Mouse (Mus musculus) CH12.LX (cell line): ENCODE data around the gene Becn1. TPM values are rescaled to one million over a fixed set of nuclear protein-coding genes. Genes with fewer than 3 reads are reported as not detected.

ENCODE experiments used
- DNase-seq: peaks from one replicate; pipeline ENCODE4 v3.0.0-alpha.2; 2013; ENCODE audit errors: extremely low read depth
- H3K27ac ChIP-seq: 2 replicates; pipeline ENCODE4 v1.5.1; 2012; ENCODE audit warnings: low read depth, mild to moderate bottlenecking, control low read depth, moderate library complexity; ENCODE audit not compliant: insufficient read depth
- H3K27me3 ChIP-seq: replicated peaks from 2 replicates; pipeline ENCODE3; 2012; ENCODE audit warnings: inconsistent platforms
- H3K36me3 ChIP-seq, 2 experiments: replicated peaks in 1 of 2; 2 replicates each; pipeline versions ENCODE3 to v1.6.1; 2012; ENCODE audit warnings: inconsistent platforms in 1 of 2, low read length in 1 of 2, mild to moderate bottlenecking in 1 of 2, mixed read lengths in 1 of 2, moderate library complexity in 1 of 2; ENCODE audit not compliant: control insufficient read depth in 1 of 2, insufficient read depth in 1 of 2
- H3K4me1 ChIP-seq, 2 experiments: 2 replicates each; pipeline ENCODE4 v1.6.1; 2012; ENCODE audit warnings: inconsistent platforms in 1 of 2, moderate library complexity in 1 of 2; ENCODE audit not compliant: insufficient read depth in 2 of 2, control insufficient read depth in 1 of 2
- H3K4me2 ChIP-seq: 2 replicates; pipeline ENCODE4 v1.6.1; 2012; ENCODE audit warnings: low read depth, mild to moderate bottlenecking, control low read depth; ENCODE audit not compliant: poor library complexity, insufficient read depth, severe bottlenecking
- H3K4me3 ChIP-seq, 3 experiments: fragments of 150-350 bp in 1 of 3; sonication (generic) in 1 of 3; replicated peaks in 1 of 3; 2 replicates each; pipeline versions ENCODE3 to v1.5.1; 2011 to 2012; ENCODE audit warnings: low read depth in 2 of 3, low read length in 2 of 3, mild to moderate bottlenecking in 2 of 3, moderate library complexity in 2 of 3, control low read depth in 1 of 3, improper control_type of control experiment in 1 of 3, inconsistent platforms in 1 of 3, mixed read lengths in 1 of 3; ENCODE audit not compliant: poor library complexity in 1 of 3
- H3K79me2 ChIP-seq: replicated peaks from 2 replicates; pipeline ENCODE4 v1.6.1; 2012; ENCODE audit warnings: mild to moderate bottlenecking, moderate library complexity; ENCODE audit not compliant: control insufficient read depth, poor library complexity, insufficient read depth, severe bottlenecking; ENCODE audit errors: extremely low read depth
- H3K9ac ChIP-seq: 2 replicates; pipeline ENCODE4 v1.6.1; 2012; ENCODE audit warnings: low read depth, mild to moderate bottlenecking, control low read depth, moderate library complexity; ENCODE audit not compliant: insufficient read depth
- H3K9me3 ChIP-seq: replicated peaks from 2 replicates; pipeline ENCODE3; 2012; ENCODE audit warnings: low read length, inconsistent platforms, mixed read lengths
- BHLHE40 ChIP-seq: IDR thresholded peaks from 2 replicates; pipeline ENCODE4 v1.6.1; 2011; ENCODE audit warnings: mild to moderate bottlenecking, low read depth, low read length, improper control_type of control experiment
- CHD1 ChIP-seq: IDR thresholded peaks from 2 replicates; pipeline ENCODE4 v1.6.1; 2012; ENCODE audit warnings: low read depth, low read length, improper control_type of control experiment, inconsistent platforms
- CHD2 ChIP-seq: IDR thresholded peaks from 2 replicates; pipeline ENCODE4 v1.6.1; 2011; ENCODE audit warnings: low read length, improper control_type of control experiment
- CTCF ChIP-seq, 2 experiments: IDR thresholded peaks in 1 of 2; conservative IDR thresholded peaks in 1 of 2; 2 replicates each; pipeline ENCODE4 v1.5.1; 2011 to 2012; ENCODE audit warnings: low read depth in 2 of 2, low read length in 2 of 2, improper control_type of control experiment in 1 of 2, inconsistent platforms in 1 of 2, mild to moderate bottlenecking in 1 of 2, moderate library complexity in 1 of 2
- E2F4 ChIP-seq: IDR thresholded peaks from 2 replicates; pipeline ENCODE4 v1.6.1; 2011; ENCODE audit warnings: low read depth, low read length, improper control_type of control experiment; ENCODE audit not compliant: insufficient replicate concordance
- ELF1 ChIP-seq: IDR thresholded peaks from 2 replicates; pipeline ENCODE4 v1.6.1; 2014; ENCODE audit warnings: low read depth, mild to moderate bottlenecking, inconsistent platforms, low read length, improper control_type of control experiment
- ETS1 ChIP-seq: conservative IDR thresholded peaks from 2 replicates; pipeline ENCODE4 v1.6.1; 2012; ENCODE audit warnings: low read depth, mild to moderate bottlenecking, inconsistent platforms, low read length, improper control_type of control experiment, moderate library complexity
- GABPA ChIP-seq: IDR thresholded peaks from 2 replicates; pipeline ENCODE4 v1.6.1; 2012; ENCODE audit warnings: low read depth, low read length, improper control_type of control experiment, inconsistent platforms; ENCODE audit not compliant: insufficient replicate concordance
- HCFC1 ChIP-seq: IDR thresholded peaks from 2 replicates; pipeline ENCODE4 v1.6.1; 2012; ENCODE audit warnings: low read depth, mild to moderate bottlenecking, inconsistent platforms, low read length, improper control_type of control experiment
- IRF4 ChIP-seq: IDR thresholded peaks from 2 replicates; pipeline ENCODE4 v1.6.1; 2014; ENCODE audit warnings: low read depth, mild to moderate bottlenecking, inconsistent platforms, low read length, improper control_type of control experiment
- JUN ChIP-seq: IDR thresholded peaks from 2 replicates; pipeline ENCODE4 v1.6.1; 2011; ENCODE audit warnings: low read depth, mild to moderate bottlenecking, low read length, improper control_type of control experiment, moderate library complexity; ENCODE audit not compliant: insufficient read depth
- JUND ChIP-seq: conservative IDR thresholded peaks from 2 replicates; pipeline ENCODE4 v1.6.1; 2011; ENCODE audit warnings: low read depth, low read length, improper control_type of control experiment
- KAT2A ChIP-seq: IDR thresholded peaks from 2 replicates; pipeline ENCODE4 v1.6.1; 2012; ENCODE audit warnings: low read length, improper control_type of control experiment, inconsistent platforms; ENCODE audit not compliant: insufficient replicate concordance
- MAFK ChIP-seq: IDR thresholded peaks from 2 replicates; pipeline ENCODE4 v1.6.1; 2011; ENCODE audit warnings: low read length, improper control_type of control experiment; ENCODE audit not compliant: insufficient replicate concordance
- MAX ChIP-seq: IDR thresholded peaks from 2 replicates; pipeline ENCODE4 v1.6.1; 2011; ENCODE audit warnings: low read length, improper control_type of control experiment
- MAZ ChIP-seq: IDR thresholded peaks from 2 replicates; pipeline ENCODE4 v1.6.1; 2012; ENCODE audit warnings: low read depth, mild to moderate bottlenecking, inconsistent platforms, low read length, improper control_type of control experiment, moderate library complexity
- MEF2A ChIP-seq: IDR thresholded peaks from 2 replicates; pipeline ENCODE4 v1.6.1; 2014; ENCODE audit warnings: low read depth, mild to moderate bottlenecking, inconsistent platforms, low read length, improper control_type of control experiment, borderline replicate concordance
- MXI1 ChIP-seq: IDR thresholded peaks from 2 replicates; pipeline ENCODE4 v1.6.1; 2011; ENCODE audit warnings: mild to moderate bottlenecking, low read depth, low read length, improper control_type of control experiment
- MYC ChIP-seq: IDR thresholded peaks from 2 replicates; pipeline ENCODE4 v1.6.1; 2011; ENCODE audit warnings: low read depth, mild to moderate bottlenecking, improper control_type of control experiment, low read length
- NELFE ChIP-seq: IDR thresholded peaks from 2 replicates; pipeline ENCODE4 v1.6.1; 2011; ENCODE audit warnings: low read depth, low read length, improper control_type of control experiment
- NRF1 ChIP-seq: IDR thresholded peaks from 2 replicates; pipeline ENCODE4 v1.6.1; 2014; ENCODE audit warnings: low read depth, mild to moderate bottlenecking, inconsistent platforms, low read length, improper control_type of control experiment, moderate library complexity
- PAX5 ChIP-seq: IDR thresholded peaks from 2 replicates; pipeline ENCODE4 v1.6.1; 2012; ENCODE audit warnings: low read length, inconsistent platforms, mixed read lengths
- POLR2A ChIP-seq: IDR thresholded peaks from 2 replicates; pipeline ENCODE4 v1.6.1; 2011; ENCODE audit warnings: low read depth, mild to moderate bottlenecking, improper control_type of control experiment, low read length
- POLR2AphosphoS2 ChIP-seq: IDR thresholded peaks from 2 replicates; pipeline ENCODE4 v1.6.1; 2011; ENCODE audit warnings: low read depth, low read length, improper control_type of control experiment
- RAD21 ChIP-seq: IDR thresholded peaks from 2 replicates; pipeline ENCODE4 v1.6.1; 2011; ENCODE audit warnings: low read depth, mild to moderate bottlenecking, low read length, improper control_type of control experiment, moderate library complexity
- RCOR1 ChIP-seq: conservative IDR thresholded peaks from 2 replicates; pipeline ENCODE4 v1.6.1; 2012; ENCODE audit warnings: low read depth, mild to moderate bottlenecking, inconsistent platforms, low read length, improper control_type of control experiment
- SIN3A ChIP-seq: IDR thresholded peaks from 2 replicates; pipeline ENCODE4 v1.6.1; 2012; ENCODE audit warnings: low read length, improper control_type of control experiment, inconsistent platforms
- SMC3 ChIP-seq: IDR thresholded peaks from 2 replicates; pipeline ENCODE4 v1.6.1; 2011; ENCODE audit warnings: low read depth, low read length, improper control_type of control experiment
- TBP ChIP-seq: conservative IDR thresholded peaks from 2 replicates; pipeline ENCODE4 v1.6.1; 2011; ENCODE audit warnings: low read depth, low read length, improper control_type of control experiment
- TCF12 ChIP-seq: IDR thresholded peaks from 2 replicates; pipeline ENCODE4 v1.6.1; 2014; ENCODE audit warnings: low read depth, mild to moderate bottlenecking, inconsistent platforms, low read length, improper control_type of control experiment
- UBTF ChIP-seq: IDR thresholded peaks from 2 replicates; pipeline ENCODE4 v1.6.1; 2012; ENCODE audit warnings: low read depth, mild to moderate bottlenecking, inconsistent platforms, low read length, improper control_type of control experiment, moderate library complexity
- USF1 ChIP-seq: IDR thresholded peaks from 2 replicates; pipeline ENCODE4 v1.6.1; 2014; ENCODE audit warnings: low read depth, mild to moderate bottlenecking, inconsistent platforms, low read length, improper control_type of control experiment
- USF2 ChIP-seq: conservative IDR thresholded peaks from 2 replicates; pipeline ENCODE4 v1.6.1; 2011; ENCODE audit warnings: low read depth, low read length, improper control_type of control experiment
- ZC3H11A ChIP-seq: IDR thresholded peaks from 2 replicates; pipeline ENCODE4 v1.6.1; 2012; ENCODE audit warnings: low read depth, mild to moderate bottlenecking, inconsistent platforms, low read length, improper control_type of control experiment
- ZKSCAN1 ChIP-seq: IDR thresholded peaks from 2 replicates; pipeline ENCODE4 v1.6.1; 2012; ENCODE audit warnings: low read depth, inconsistent platforms, low read length, improper control_type of control experiment, borderline replicate concordance
- ZMIZ1 ChIP-seq: IDR thresholded peaks from 2 replicates; pipeline ENCODE4 v1.6.1; 2012; ENCODE audit warnings: low read depth, mild to moderate bottlenecking, inconsistent platforms, low read length, improper control_type of control experiment
- ZNF384 ChIP-seq: IDR thresholded peaks from 2 replicates; pipeline ENCODE4 v1.6.1; 2012; ENCODE audit warnings: low read depth, low read length, improper control_type of control experiment, inconsistent platforms
- dilution Hi-C: fragments of 300-500 bp; cut with MboI; formaldehyde crosslinking; loops from 2 replicates; pipeline ENCODE4 v1.14.3; 2020; ENCODE audit warnings: low sequenced_read_pairs; ENCODE audit not compliant: extremely low pct_unique_long_range_greater_than_20kb, extremely low pct_ligation_motif_present
- in situ Hi-C: fragments of 300-500 bp; cut with MboI; formaldehyde crosslinking; loops from 3 replicates; pipeline ENCODE4 v1.14.3; 2019; ENCODE audit warnings: low sequenced_read_pairs, low pct_ligation_motif_present, low pct_unique_long_range_greater_than_20kb, mixed read lengths
- polyA plus RNA-seq: library from polyadenylated mRNA; unstranded; fragments of >175 nt; gene quantifications from 2 replicates; pipeline ENCODE4 v1.2.1, GENCODE M21; 2012; ENCODE audit warnings: low read depth; ENCODE audit not compliant: insufficient read length
- total RNA-seq, 2 experiments: library from RNA; depleted of rRNA; stranded (reverse); fragments of 300-350 nt in 1 of 2; fragments of >200 nt in 1 of 2; gene quantifications; 2 replicates each; pipeline ENCODE4 v1.2.3; 2012 to 2014

The Becn1 gene
- total RNA-seq (2012; rRNA removed): 280 and 282 TPM in 2 replicates
- total RNA-seq (2014; rRNA removed): 207 and 224 TPM in 2 replicates
- 177 and 237 TPM in 2 replicates for polyA plus RNA-seq

- DNase-seq: peak; percentile 99
- Histone ChIP-seq H3K4me2 (peak within 1 kb of the TSS; percentile 92), H3K79me2 (peaks cover 44% of the 10 kb centered on the region), H3K27ac (no peak within 1 kb of the TSS), H3K36me3 (peaks cover 17 to 33% of the 10 kb centered on the region in 2 experiments), H3K4me3 (peak within 1 kb of the TSS; percentile 70 to 95 (median 84)), H3K9me3 (no peaks in the 10 kb centered on the region), H3K9ac (peak within 1 kb of the TSS; percentile 88), H3K4me1 (peaks cover 3 to 26% of the 10 kb centered on the region in 2 experiments; a peak in 3 of 4 replicates), H3K27me3 (no peaks in the 10 kb centered on the region)
- in situ Hi-C loops (loop anchor here (10.0 kb wide), 1 partner anchor 217 kb away; the partner anchor contains the start of genes Coasy and Mlx), dilution Hi-C loops (no loop called here)
- TF ChIP-seq SMC3: peak; percentile 83
- TF ChIP-seq JUND: 0 out of 2 replicates have a peak, but pooled peaks have one; percentile 56
- no peak for TF ChIP-seq MAZ
- peak; percentile 52; the same call in 1 of the 2 replicates for TF ChIP-seq MXI1
- no peak for TF ChIP-seq USF2
- no peak; the same call in 1 of the 2 replicates for TF ChIP-seq ZC3H11A
- TF ChIP-seq MEF2A: peak; percentile 26; the same call in 1 of the 2 replicates
- peak; percentile 69; the same call in 1 of the 2 replicates for TF ChIP-seq KAT2A
- TF ChIP-seq RCOR1: no peak
- peak; percentile 52; the same call in 1 of the 2 replicates for TF ChIP-seq JUN
- TF ChIP-seq RAD21: peak; percentile 89
- no peak for TF ChIP-seq E2F4
- peak; percentile 92 to 95 for TF ChIP-seq CTCF (conservative IDR thresholded peaks at IDR 0.05 in 1 of 2, IDR thresholded peaks at IDR 0.05 in 1 of 2; ENCODE audit: low read depth in 2 of 2, low read length in 2 of 2)
- peak; percentile 30; the same call in 1 of the 2 replicates for TF ChIP-seq ETS1
- TF ChIP-seq ZMIZ1: peak; percentile 66; the same call in 1 of the 2 replicates
- TF ChIP-seq ZKSCAN1: no peak
- peak; percentile 42; the same call in 1 of the 2 replicates for TF ChIP-seq POLR2AphosphoS2
- TF ChIP-seq GABPA: no peak; the same call in 1 of the 2 replicates
- peak; percentile 86 for TF ChIP-seq HCFC1
- no peak for TF ChIP-seq CHD1
- TF ChIP-seq MAX: no peak
- no peak for TF ChIP-seq CHD2
- TF ChIP-seq ZNF384: no peak
- TF ChIP-seq UBTF: no peak
- TF ChIP-seq NRF1: 0 out of 2 replicates have a peak, but pooled peaks have one; percentile 32
- TF ChIP-seq SIN3A: peak; percentile 94
- TF ChIP-seq MYC: 0 out of 2 replicates have a peak, but pooled peaks have one; percentile 64
- TF ChIP-seq BHLHE40: 0 out of 2 replicates have a peak, but pooled peaks have one; percentile 23
- TF ChIP-seq TBP: peak; percentile 74; the same call in 1 of the 2 replicates
- no peak for TF ChIP-seq MAFK
- TF ChIP-seq ELF1: peak; percentile 98
- TF ChIP-seq POLR2A: peak; percentile 97
- no peak for TF ChIP-seq USF1
- peak; percentile 83 for TF ChIP-seq TCF12
- no peak for TF ChIP-seq PAX5
- peak; percentile 93 for TF ChIP-seq NELFE
- peak; percentile 68; the same call in 1 of the 2 replicates for TF ChIP-seq IRF4
These were observed at the start of gene Becn1 for GRCm38 (mm10) chr11:101302004-101302798. Gene Becn1, minus strand, starts transcription at chr11:101302286.
